Mouse (Mus musculus) spleen, postnatal 14 days (tissue): Measurements from ENCODE around the gene A830031A19Rik.

ENCODE experiments used
- DNase-seq, 2 experiments: peaks; one replicate each; pipeline ENCODE4 v3.0.0; 2021 to 2022; ENCODE audit warnings: low spot score in 2 of 2

A830031A19Rik gene

DNA sequence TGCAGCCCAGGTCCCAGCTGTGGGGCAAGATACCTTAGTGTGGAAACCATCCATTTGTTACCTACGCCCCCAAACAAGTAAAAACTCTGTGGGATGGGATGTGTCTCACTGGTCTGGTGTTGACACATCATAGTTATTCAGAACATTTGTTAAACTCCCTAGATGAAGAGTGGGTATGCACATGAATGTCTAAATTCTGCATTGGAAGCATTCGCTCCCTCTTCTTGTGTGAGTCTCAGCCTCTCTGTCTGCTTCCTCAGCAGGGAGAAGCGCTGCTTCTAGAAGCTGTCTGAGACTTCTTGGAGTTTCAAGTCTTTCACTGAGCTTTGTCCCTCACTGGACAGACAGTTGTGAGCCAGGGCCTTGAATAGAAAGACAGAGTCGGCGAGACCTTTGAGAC, 65.9 kb downstream of the A830031A19Rik start:
- DNase-seq = no peak

DNA sequence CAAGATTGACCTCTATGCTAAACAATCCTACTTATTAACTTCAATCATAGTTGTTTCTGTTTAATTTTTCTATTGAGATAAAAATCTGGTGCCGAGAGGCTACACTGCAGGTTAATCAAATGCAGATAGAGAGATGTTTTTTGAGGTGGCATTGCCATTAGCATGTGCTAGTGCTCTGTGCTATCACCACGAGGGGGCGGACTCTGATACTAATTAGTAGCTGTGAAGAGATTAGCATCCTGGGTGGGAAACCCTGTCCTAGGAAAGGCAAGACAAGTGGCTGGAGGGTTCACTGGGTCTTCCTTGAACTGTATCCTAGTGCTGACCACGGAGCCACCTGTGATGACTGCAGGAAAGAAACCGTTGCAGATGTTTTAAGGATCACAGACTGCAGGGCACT, 66.6 kb downstream of the A830031A19Rik start:
- peak in 1 of 2 experiments; percentile 19 for DNase-seq

DNA sequence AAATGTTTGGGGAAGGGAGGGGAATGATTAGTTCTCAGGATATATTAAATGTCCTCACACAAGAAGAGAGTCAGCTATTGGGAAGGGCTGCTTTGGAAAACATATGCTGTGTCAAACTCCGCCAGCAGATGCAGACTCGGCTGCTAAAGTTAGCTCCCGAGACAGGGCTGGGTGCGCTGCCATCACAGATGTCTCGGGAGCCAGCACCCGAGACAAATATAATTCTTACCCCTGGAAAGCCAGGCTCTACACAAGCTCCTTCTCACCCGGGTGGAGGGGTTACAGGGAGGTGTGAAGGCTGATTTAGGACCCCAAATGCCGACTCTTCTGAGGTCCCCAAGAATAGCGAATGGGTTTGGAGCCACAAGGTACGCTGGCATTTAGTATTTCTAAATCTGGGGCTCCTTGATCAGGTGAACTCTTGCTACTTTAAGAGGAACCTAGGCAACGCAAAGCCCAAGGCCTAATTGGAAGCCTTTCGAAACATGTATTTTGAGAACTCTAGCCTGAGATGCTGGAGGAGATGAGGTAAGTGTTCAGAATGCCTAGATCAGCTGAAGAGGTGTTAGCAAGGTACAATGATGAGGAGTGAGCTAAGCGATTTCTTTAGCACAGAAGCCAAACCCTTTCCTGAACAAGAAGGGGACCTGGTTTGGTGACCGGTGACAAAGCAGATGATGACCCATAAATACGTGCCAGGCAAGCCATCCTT, 69.3 kb downstream of the A830031A19Rik start:
- DNase-seq = no peak

DNA sequence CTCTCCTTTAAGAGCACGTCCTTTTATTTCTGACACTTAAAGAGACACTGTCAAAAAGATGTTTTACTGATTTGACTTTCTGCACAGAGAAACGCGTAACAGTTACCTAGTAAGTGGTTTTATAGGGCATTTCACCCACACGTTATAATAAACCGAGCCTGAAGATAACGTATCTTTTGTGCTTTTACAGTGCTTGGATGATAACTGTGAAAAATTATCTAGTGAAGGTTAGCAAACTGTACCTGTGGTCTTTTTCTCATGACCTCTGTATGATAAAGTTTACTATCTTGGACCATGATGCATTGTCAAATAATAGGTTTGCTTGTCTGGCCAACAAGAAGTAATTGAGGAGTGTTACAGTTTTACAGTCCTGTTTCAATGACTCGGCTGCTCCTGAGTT, 74.2 kb downstream of the A830031A19Rik start:
- no peak for DNase-seq
